Mouse (Mus musculus) MEL (cell line): ENCODE results near the gene Rundc3a. TPM values are rescaled to one million over a fixed set of nuclear protein-coding genes. Genes with fewer than 3 reads are reported as not detected.

Experiments used
- DNase-seq: peaks from one replicate; pipeline ENCODE4 v3.0.0; 2011; ENCODE audit warnings: low read depth, low spot score
- H3K27ac ChIP-seq: 2 replicates; pipeline ENCODE4 v1.5.1; 2012; ENCODE audit warnings: low read depth, mild to moderate bottlenecking, control low read depth, low read length, moderate library complexity; ENCODE audit not compliant: control insufficient read depth
- H3K27me3 ChIP-seq, 2 experiments: fragments of 150-350 bp in 1 of 2; sonication (generic) in 1 of 2; 2 replicates each; pipeline ENCODE4 v1.6.1; 2012; ENCODE audit warnings: low read length in 2 of 2, mild to moderate bottlenecking in 2 of 2, improper control_type of control experiment in 1 of 2, moderate library complexity in 1 of 2; ENCODE audit not compliant: insufficient read depth in 2 of 2, control insufficient read depth in 1 of 2
- H3K36me3 ChIP-seq, 2 experiments: 2 replicates each; pipeline ENCODE4 v1.6.1; 2012 to 2014; ENCODE audit warnings: low read length in 2 of 2, improper control_type of control experiment in 1 of 2, inconsistent platforms in 1 of 2, mild to moderate bottlenecking in 1 of 2; ENCODE audit not compliant: insufficient read depth in 2 of 2, control insufficient read depth in 1 of 2
- H3K4me1 ChIP-seq, 2 experiments: fragments of 150-350 bp in 1 of 2; sonication (generic) in 1 of 2; 2 replicates each; pipeline ENCODE4 v1.6.1; 2012; ENCODE audit warnings: low read length in 2 of 2, improper control_type of control experiment in 1 of 2, mild to moderate bottlenecking in 1 of 2; ENCODE audit not compliant: insufficient read depth in 2 of 2, control insufficient read depth in 1 of 2
- H3K4me3 ChIP-seq, 2 experiments: fragments of 150-350 bp in 1 of 2; sonication (generic) in 1 of 2; 2 replicates each; pipeline ENCODE4 v1.5.1; 2012; ENCODE audit warnings: low read depth in 2 of 2, low read length in 2 of 2, mild to moderate bottlenecking in 2 of 2, moderate library complexity in 2 of 2, control low read depth in 1 of 2, improper control_type of control experiment in 1 of 2; ENCODE audit not compliant: control insufficient read depth in 1 of 2, insufficient read depth in 1 of 2
- H3K79me2 ChIP-seq: 2 replicates; pipeline ENCODE4 v1.6.1; 2012; ENCODE audit warnings: mild to moderate bottlenecking, low read length, moderate library complexity; ENCODE audit not compliant: control insufficient read depth, poor library complexity, insufficient read depth
- H3K9ac ChIP-seq: 2 replicates; pipeline ENCODE4 v1.6.1; 2012; ENCODE audit warnings: low read depth, mild to moderate bottlenecking, control low read depth, low read length, moderate library complexity; ENCODE audit not compliant: control insufficient read depth, poor library complexity, severe bottlenecking
- H3K9me3 ChIP-seq: fragments of 150-350 bp; sonication (generic); replicated peaks from 2 replicates; pipeline ENCODE4 v1.6.1; 2012; ENCODE audit warnings: mild to moderate bottlenecking, low read length, improper control_type of control experiment, moderate library complexity; ENCODE audit not compliant: insufficient read depth
- BHLHE40 ChIP-seq: IDR thresholded peaks from 2 replicates; pipeline ENCODE4 v1.6.1; 2012; ENCODE audit warnings: low read depth, mild to moderate bottlenecking, inconsistent platforms, low read length, improper control_type of control experiment, borderline replicate concordance
- CHD2 ChIP-seq: IDR thresholded peaks from 2 replicates; pipeline ENCODE4 v1.6.1; 2011; ENCODE audit warnings: low read length, improper control_type of control experiment
- CTCF ChIP-seq, 3 experiments: IDR thresholded peaks in 2 of 3; conservative IDR thresholded peaks in 1 of 3; 2 replicates each; pipeline ENCODE4 v1.5.1; 2011 to 2012; ENCODE audit warnings: low read length in 3 of 3, low read depth in 2 of 3, mild to moderate bottlenecking in 2 of 3, improper control_type of control experiment in 1 of 3, inconsistent platforms in 1 of 3, mixed read lengths in 1 of 3, moderate library complexity in 1 of 3; ENCODE audit not compliant: control insufficient read depth in 1 of 3, insufficient read depth in 1 of 3, poor library complexity in 1 of 3, severe bottlenecking in 1 of 3
- E2F4 ChIP-seq: IDR thresholded peaks from 2 replicates; pipeline ENCODE4 v1.6.1; 2011; ENCODE audit warnings: low read depth, low read length, improper control_type of control experiment, borderline replicate concordance
- ETS1 ChIP-seq: IDR thresholded peaks from 2 replicates; pipeline ENCODE4 v1.6.1; 2012; ENCODE audit warnings: low read depth, mild to moderate bottlenecking, inconsistent platforms, low read length, improper control_type of control experiment, moderate library complexity
- JUND ChIP-seq: IDR thresholded peaks from 2 replicates; pipeline ENCODE4 v1.6.1; 2011; ENCODE audit warnings: low read depth, mild to moderate bottlenecking, improper control_type of control experiment, low read length
- KAT2A ChIP-seq: conservative IDR thresholded peaks from 2 replicates; pipeline ENCODE4 v1.6.1; 2012; ENCODE audit warnings: low read depth, low read length, improper control_type of control experiment, inconsistent platforms
- MXI1 ChIP-seq: IDR thresholded peaks from 2 replicates; pipeline ENCODE4 v1.6.1; 2011; ENCODE audit warnings: mild to moderate bottlenecking, low read depth, low read length, improper control_type of control experiment
- MYC ChIP-seq: IDR thresholded peaks from 2 replicates; pipeline ENCODE4 v1.6.1; 2011; ENCODE audit warnings: low read depth, mild to moderate bottlenecking, low read length, improper control_type of control experiment, moderate library complexity
- POLR2A ChIP-seq, 2 experiments: IDR thresholded peaks; 2 replicates each; pipeline ENCODE4 v1.6.1; 2011 to 2012; ENCODE audit warnings: low read length in 2 of 2, mild to moderate bottlenecking in 2 of 2, control low read depth in 1 of 2, improper control_type of control experiment in 1 of 2, low read depth in 1 of 2, moderate library complexity in 1 of 2; ENCODE audit not compliant: control insufficient read depth in 1 of 2, insufficient read depth in 1 of 2, poor library complexity in 1 of 2
- RAD21 ChIP-seq: IDR thresholded peaks from 2 replicates; pipeline ENCODE4 v1.6.1; 2011; ENCODE audit warnings: mild to moderate bottlenecking, low read depth, low read length, improper control_type of control experiment
- RCOR1 ChIP-seq: IDR thresholded peaks from 2 replicates; pipeline ENCODE4 v1.6.1; 2012; ENCODE audit warnings: low read depth, mild to moderate bottlenecking, inconsistent platforms, low read length, improper control_type of control experiment
- SIN3A ChIP-seq: IDR thresholded peaks from 2 replicates; pipeline ENCODE4 v1.6.1; 2012; ENCODE audit warnings: low read length, improper control_type of control experiment, inconsistent platforms
- SMC3 ChIP-seq: IDR thresholded peaks from 2 replicates; pipeline ENCODE4 v1.6.1; 2011; ENCODE audit warnings: low read depth, low read length, improper control_type of control experiment
- TBP ChIP-seq: IDR thresholded peaks from 2 replicates; pipeline ENCODE4 v1.8.0; 2011; ENCODE audit warnings: low read depth, low read length, improper control_type of control experiment
- TCF12 ChIP-seq: IDR thresholded peaks from 2 replicates; pipeline ENCODE4 v1.6.1; 2014; ENCODE audit warnings: low read depth, mild to moderate bottlenecking, inconsistent platforms, low read length, improper control_type of control experiment, moderate library complexity
- USF1 ChIP-seq: IDR thresholded peaks from 2 replicates; pipeline ENCODE4 v1.6.1; 2014; ENCODE audit warnings: low read depth, mild to moderate bottlenecking, inconsistent platforms, low read length, improper control_type of control experiment, moderate library complexity
- ZKSCAN1 ChIP-seq: IDR thresholded peaks from 2 replicates; pipeline ENCODE4 v1.6.1; 2012; ENCODE audit warnings: low read depth, mild to moderate bottlenecking, inconsistent platforms, low read length, improper control_type of control experiment, moderate library complexity
- ZMIZ1 ChIP-seq: IDR thresholded peaks from 2 replicates; pipeline ENCODE4 v1.6.1; 2012; ENCODE audit warnings: low read depth, mild to moderate bottlenecking, inconsistent platforms, low read length, improper control_type of control experiment, moderate library complexity
- polyA plus RNA-seq, 2 experiments: library from polyadenylated mRNA; stranded (reverse) in 1 of 2; unstranded in 1 of 2; fragments of >175 nt in 1 of 2; fragments of >200 nt in 1 of 2; gene quantifications; 2 replicates each; pipeline versions ENCODE4 v1.2.1 to v1.2.4; 2012; ENCODE audit warnings: low replicate concordance in 2 of 2, low read depth in 1 of 2; ENCODE audit not compliant: insufficient read length in 2 of 2, insufficient read depth in 1 of 2, missing spikeins in 1 of 2
- total RNA-seq: library from RNA; depleted of rRNA; stranded (reverse); fragments of 300-350 nt; gene quantifications from 2 replicates; pipeline ENCODE4 v1.2.3, GENCODE M21; 2012

Rundc3a gene
- total and polyA plus RNA-seq, 3 experiments: 0.39 to 2.1 TPM; not detected in 1

DNA sequence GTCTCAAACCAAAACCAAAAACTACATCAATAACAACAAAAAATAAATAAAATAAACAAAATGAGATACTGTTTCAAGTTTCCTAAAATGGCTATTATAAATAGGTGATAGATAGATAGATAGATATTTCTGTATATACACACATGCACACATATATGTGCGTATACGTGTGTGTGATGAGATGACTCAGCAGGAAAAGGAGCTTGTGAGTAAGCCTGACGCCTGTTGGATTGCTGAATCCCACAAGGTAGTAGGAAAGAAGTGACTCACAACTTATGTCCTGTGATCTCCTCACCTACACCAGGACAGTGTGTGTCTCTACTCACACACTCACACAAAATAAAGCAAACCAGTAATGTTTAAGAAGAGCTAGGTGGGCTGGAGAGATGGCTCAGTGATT lies 10.4 kb upstream of the Rundc3a start (continued):
- no peak for TF ChIP-seq MYC

DNA sequence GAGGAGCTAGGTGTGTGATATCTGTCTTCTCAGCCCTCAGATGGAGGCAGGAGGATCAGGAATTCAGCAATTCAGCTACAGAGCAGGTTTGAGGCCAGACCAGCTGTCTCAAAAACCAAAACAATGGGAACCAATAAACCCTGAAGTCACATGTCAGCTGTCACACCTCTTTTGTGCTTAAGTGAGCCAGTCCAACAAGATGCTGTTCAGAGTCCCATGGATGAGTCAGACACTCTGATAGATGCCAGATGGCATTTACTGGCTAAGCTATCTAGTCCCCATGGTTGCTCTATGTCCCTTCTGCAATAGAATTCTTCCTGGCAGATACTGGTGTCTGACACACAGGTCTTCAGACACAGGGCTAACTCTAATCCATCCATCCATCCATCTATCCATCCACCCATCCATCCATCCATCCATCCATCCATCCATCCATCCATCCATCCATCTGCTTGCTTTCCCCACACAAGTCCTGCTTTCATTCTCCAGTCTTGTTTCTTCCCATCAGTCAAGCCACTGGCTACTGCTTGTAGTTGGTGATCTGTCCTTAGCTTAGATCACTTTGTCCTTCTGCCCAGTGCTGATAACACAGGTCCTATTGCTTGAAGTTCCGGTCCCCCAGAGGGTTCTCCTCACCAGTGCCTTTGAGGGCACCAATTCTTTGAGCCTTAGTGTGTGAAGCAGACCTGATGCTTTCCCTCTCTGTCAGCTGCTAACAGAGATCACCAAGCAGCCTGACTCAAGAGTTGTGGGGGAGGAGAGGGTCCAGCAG lies 9.7 kb upstream of the Rundc3a start:
- no peak overlapping the region for H3K27ac ChIP-seq
- no peak for DNase-seq
- H3K9me3 ChIP-seq: no peaks in the 10 kb centered on the region
- H3K4me1 ChIP-seq: no peaks in the 10 kb centered on the region
- TF ChIP-seq CTCF (IDR thresholded peaks at IDR 0.05 in 2 of 3, conservative IDR thresholded peaks at IDR 0.05 in 1 of 3; ENCODE audit: control insufficient read depth in 1 of 3, insufficient read depth in 1 of 3, low read depth in 2 of 3, low read length in 3 of 3, poor library complexity in 1 of 3, severe bottlenecking in 1 of 3) (0 out of 6 replicates have a peak, but pooled peaks of 1 of the 3 experiments have one; percentile 3), POLR2A (IDR thresholded peaks at IDR 0.05; ENCODE audit: control insufficient read depth in 1 of 2, insufficient read depth in 1 of 2, low read depth in 1 of 2, low read length in 2 of 2, poor library complexity in 1 of 2) (no peak), KAT2A (no peak), RAD21 (no peak), TCF12 (no peak), ZKSCAN1 (no peak), BHLHE40 (no peak)
- H3K9ac ChIP-seq: no peak overlapping the region
- H3K79me2 ChIP-seq: no peaks in the 10 kb centered on the region
- H3K27me3 ChIP-seq: peaks cover 7 to 15% of the 10 kb centered on the region in 2 experiments
- H3K4me3 ChIP-seq: no peak overlapping the region
- no peaks in the 10 kb centered on the region for H3K36me3 ChIP-seq

DNA sequence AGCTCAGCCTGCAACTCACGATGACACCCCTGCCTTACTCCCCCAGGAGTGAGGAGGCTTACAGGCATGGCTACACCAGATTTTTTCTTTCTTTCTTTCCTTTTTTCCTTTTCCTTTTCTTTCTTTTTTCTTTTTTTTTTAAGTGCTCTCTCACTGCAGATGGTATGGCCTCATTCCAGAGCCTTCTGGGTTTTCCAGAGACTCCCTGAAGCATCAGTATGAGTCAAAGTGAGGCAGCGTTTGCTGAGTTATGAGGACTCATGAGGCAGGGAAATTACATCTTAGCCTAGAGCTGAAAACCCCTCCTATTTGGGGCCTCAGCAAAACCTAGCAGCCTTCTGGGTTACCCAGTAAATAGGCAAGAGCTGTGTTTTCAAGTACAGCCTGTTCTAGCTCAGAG lies 8.8 kb upstream of the Rundc3a start:
- H3K9ac ChIP-seq: no peak overlapping the region
- H3K9me3 ChIP-seq: no peaks in the 10 kb centered on the region
- TF ChIP-seq JUND (no peak), USF1 (no peak), TCF12 (no peak), POLR2A (IDR thresholded peaks at IDR 0.05; ENCODE audit: control insufficient read depth in 1 of 2, insufficient read depth in 1 of 2, low read depth in 1 of 2, low read length in 2 of 2, poor library complexity in 1 of 2) (no peak), RCOR1 (no peak), MYC (no peak)
- no peak overlapping the region for H3K4me3 ChIP-seq
- H3K79me2 ChIP-seq: no peaks in the 10 kb centered on the region
- no peak for DNase-seq
- peaks cover 7 to 21% of the 10 kb centered on the region in 2 experiments for H3K27me3 ChIP-seq
- H3K36me3 ChIP-seq: no peaks in the 10 kb centered on the region
- H3K27ac ChIP-seq: no peak overlapping the region
- no peaks in the 10 kb centered on the region for H3K4me1 ChIP-seq

DNA sequence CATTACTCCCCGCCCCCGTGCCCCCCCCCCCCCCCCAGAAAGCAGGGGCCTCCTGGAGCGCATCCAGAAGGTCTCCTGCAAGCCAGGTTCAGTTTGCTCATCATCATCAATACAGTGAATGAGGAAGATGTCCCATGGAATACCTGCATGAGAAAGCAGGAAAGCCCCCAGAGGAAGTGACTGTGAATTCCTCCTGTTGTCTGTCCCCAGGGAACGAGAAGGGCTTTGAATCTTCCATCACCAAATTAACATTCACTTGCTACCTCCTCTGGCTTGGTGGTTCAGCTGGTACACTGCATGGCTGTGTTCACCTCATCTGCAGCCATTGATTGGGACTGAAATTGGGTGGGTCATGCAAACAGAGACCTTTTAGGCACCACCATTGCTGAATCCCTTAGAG lies 8.1 kb upstream of the Rundc3a start:
- H3K36me3 ChIP-seq: no peaks in the 10 kb centered on the region
- no peak for DNase-seq
- no peak overlapping the region for H3K27ac ChIP-seq
- H3K9me3 ChIP-seq: no peaks in the 10 kb centered on the region
- TF ChIP-seq SIN3A (no peak), CHD2 (no peak), JUND (no peak), E2F4 (no peak), SMC3 (no peak), ZKSCAN1 (no peak), TBP (no peak), ZMIZ1 (no peak), ETS1 (no peak), MXI1 (no peak)
- H3K27me3 ChIP-seq: peaks cover 11 to 24% of the 10 kb centered on the region in 2 experiments
- H3K79me2 ChIP-seq: no peaks in the 10 kb centered on the region
- no peak overlapping the region for H3K4me3 ChIP-seq
- no peaks in the 10 kb centered on the region for H3K4me1 ChIP-seq
- H3K9ac ChIP-seq: no peak overlapping the region
